Mouse (Mus musculus) heart, adult 2 months (tissue): ENCODE results near the gene Bckdha.

ENCODE experiments used
- CTCF ChIP-seq: fragments of 200-600 bp; IDR thresholded peaks from 2 replicates; pipeline ENCODE4 v1.8.1; 2022; ENCODE audit warnings: antibody characterized with exemption, mild to moderate bottlenecking, moderate library complexity
- POLR2A ChIP-seq: fragments of 200-500 bp; IDR thresholded peaks from 2 replicates; pipeline ENCODE4 v1.6.1; 2011; ENCODE audit warnings: mild to moderate bottlenecking, low read depth, low read length, control low read depth; ENCODE audit not compliant: insufficient read depth

DNA sequence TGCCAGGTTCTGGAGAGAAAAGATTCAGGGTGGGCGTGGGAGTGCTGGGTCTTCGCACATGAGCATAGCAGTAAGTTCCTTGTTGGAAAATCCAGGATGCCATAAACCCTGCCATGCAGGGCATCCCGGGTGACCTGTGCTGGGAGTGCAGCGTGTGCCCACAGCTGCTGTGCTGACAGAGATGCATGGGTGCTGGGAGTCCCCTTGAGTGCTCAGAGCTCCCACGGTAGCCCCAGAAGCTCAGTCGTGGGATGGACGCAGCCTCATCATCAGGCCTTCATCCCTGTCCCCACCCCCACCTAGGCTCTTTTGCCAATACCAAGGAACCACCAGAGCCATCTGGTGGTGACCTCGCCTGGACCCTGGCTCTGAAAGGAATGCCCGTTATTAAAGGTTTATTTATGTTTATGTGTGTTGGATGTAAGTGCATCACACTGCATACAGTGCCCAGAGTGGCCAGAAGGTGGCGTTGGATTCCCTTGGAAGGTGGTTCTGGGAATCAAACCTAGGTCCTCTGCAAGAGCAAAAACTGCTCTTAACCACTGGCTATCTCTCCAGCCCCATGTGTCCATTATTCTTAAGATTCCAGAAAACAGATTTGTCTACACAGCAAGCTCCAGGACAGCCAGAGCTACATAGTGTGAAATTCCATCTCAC lies 33.1 kb downstream of the Bckdha start:
- TF ChIP-seq POLR2A (no peak), CTCF (peak; percentile 64)
